Mouse (Mus musculus) left cerebral cortex, adult 6 months (tissue): Measurements from ENCODE around the gene Gm7792. TPM values are rescaled to one million over a fixed set of nuclear protein-coding genes. Genes with fewer than 3 reads are reported as not detected.

Experiments
- long read RNA-seq, 2 experiments: library from polyadenylated mRNA; unstranded; transcript quantifications; one replicate each; pipeline ENCODE4 v2.0.0; 2019 to 2020
- polyA plus RNA-seq: library from polyadenylated mRNA; unstranded; fragments of <200 nt; fragmentation: Nextera tagmentation; gene quantifications from 2 replicates; pipeline ENCODE4 v1.2.3, GENCODE M21; 2021

Gm7792 gene
- not detected in 2 replicates for polyA plus RNA-seq
- long read RNA-seq, experiment 1 = 0 reads
- long read RNA-seq, experiment 2 = 0 reads

DNA sequence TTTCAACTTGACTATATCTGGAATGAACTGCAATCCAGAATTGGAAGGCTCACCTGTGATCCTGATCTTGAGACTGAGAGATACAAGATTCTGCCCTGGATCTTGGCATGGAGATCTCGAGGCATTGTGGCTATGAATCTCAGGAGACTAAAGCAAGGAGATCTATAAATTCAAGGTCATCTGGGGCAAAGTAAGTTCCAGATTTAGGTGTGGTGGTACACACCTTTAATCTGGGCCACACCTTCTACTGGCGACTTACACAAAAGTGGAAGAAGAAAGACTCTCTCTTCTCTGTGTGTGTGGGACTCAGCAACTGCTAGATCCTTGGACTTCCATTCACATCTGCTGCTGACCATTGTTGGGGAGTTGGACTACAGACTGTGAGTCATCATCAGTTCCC lies at the start of gene Gm7792:
Gene Gm7792 (plus strand): TSS at position 301 of the 400 bp plus-strand sequence.

Other genes with a start within 250 kb of the Gm7792 start
- gene C87414, start 172.2 kb upstream of the Gm7792 start, polyA plus RNA-seq = not detected in 2 replicates
- not detected in 2 replicates for gene Gm16429, start 85.3 kb downstream of the Gm7792 start, polyA plus RNA-seq
- gene BC061212, start 226.8 kb downstream of the Gm7792 start, polyA plus RNA-seq = not detected in 2 replicates
- gene Gm6351, start 232.6 kb downstream of the Gm7792 start, polyA plus RNA-seq = not detected in 2 replicates